Mouse (Mus musculus) testis, adult 2 months (tissue): ENCODE results near the gene Lmbr1.

Source experiments
- CTCF ChIP-seq: fragments of 200-500 bp; IDR thresholded peaks from 2 replicates; pipeline ENCODE4 v1.5.1; 2012; ENCODE audit warnings: low read depth, mild to moderate bottlenecking, inconsistent platforms, low read length, moderate library complexity; ENCODE audit not compliant: control insufficient read depth, insufficient read depth, insufficient replicate concordance
- POLR2A ChIP-seq: fragments of 200-500 bp; IDR thresholded peaks from 2 replicates; pipeline ENCODE4 v1.6.1; 2012; ENCODE audit warnings: low read depth, mild to moderate bottlenecking, inconsistent platforms, low read length, moderate library complexity; ENCODE audit not compliant: control insufficient read depth

DNA sequence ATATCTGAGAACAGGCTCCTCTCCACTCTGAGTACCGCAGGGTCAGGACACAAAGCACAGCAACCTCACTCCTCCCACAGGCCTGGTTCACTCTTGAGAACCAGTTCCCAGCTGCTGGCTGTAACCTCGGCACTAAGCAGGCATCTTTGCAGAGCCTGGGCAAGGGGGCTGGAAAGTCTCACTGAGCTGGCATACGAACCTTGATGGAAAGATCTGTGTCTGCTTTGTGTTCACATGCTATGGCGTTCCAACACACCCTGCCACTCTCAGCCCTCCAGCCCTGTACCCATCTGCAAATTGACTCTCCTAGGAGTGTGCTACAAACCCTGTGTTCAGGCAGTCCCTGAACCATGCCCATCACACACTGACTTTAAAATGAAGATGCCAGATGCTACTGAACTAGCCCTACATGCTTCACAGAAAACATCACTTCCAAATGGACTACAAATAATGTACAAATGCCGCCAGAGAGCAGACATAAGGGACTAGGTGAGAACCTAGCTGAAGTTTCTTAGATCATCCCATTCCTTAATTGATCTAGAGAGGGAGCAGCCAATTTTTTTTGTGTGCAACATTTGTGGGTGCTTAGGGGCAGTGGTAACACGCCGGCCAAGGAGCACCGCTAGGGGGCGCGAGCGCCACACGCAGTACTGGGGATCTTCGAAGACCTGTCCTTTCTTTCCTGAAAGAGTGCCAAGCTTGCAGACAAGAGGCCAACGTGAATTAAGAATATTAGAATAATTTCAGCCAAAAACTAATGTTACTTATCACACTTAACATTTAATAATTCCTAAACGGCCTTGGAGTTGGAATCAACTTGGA, 11.0 kb upstream of the Lmbr1 start:
- peak; percentile 87 for TF ChIP-seq CTCF
- no peak for TF ChIP-seq POLR2A
